Mouse (Mus musculus): ENCODE measurements around the gene Defb25.

DNA sequence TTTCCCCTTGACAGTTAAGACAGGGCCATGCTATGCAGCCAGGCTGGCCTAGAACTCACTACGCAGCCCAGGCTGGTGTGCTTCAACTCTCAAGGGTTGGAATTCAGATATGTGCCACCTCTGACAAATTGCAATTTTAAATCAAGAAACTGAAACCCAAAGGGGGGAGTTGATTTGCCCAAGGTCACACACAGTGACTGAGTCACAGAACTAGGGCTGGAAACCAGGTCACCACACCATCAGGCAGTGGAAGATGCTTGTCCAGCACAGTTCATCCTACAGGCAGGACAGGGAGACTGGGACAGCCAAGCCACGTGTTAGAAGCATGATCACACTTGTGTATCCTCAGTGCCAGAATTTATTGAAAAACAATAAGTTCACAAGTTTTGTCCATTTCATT is 1.7 kb upstream of the Defb25 start:
- no peak for TF ChIP-seq CTCF (IDR thresholded peaks at IDR 0.05; ENCODE audit: borderline replicate concordance, control insufficient read depth, extremely low read depth, insufficient read depth, low read length, poor library complexity)
- no peak for TF ChIP-seq POLR2A (IDR thresholded peaks at IDR 0.05; ENCODE audit: control insufficient read depth, extremely low read depth, insufficient read depth, low read length, poor library complexity)

Data from thymus, adult 2 months (tissue).